Mouse (Mus musculus): Measurements from ENCODE around the gene Sars2.

DNA sequence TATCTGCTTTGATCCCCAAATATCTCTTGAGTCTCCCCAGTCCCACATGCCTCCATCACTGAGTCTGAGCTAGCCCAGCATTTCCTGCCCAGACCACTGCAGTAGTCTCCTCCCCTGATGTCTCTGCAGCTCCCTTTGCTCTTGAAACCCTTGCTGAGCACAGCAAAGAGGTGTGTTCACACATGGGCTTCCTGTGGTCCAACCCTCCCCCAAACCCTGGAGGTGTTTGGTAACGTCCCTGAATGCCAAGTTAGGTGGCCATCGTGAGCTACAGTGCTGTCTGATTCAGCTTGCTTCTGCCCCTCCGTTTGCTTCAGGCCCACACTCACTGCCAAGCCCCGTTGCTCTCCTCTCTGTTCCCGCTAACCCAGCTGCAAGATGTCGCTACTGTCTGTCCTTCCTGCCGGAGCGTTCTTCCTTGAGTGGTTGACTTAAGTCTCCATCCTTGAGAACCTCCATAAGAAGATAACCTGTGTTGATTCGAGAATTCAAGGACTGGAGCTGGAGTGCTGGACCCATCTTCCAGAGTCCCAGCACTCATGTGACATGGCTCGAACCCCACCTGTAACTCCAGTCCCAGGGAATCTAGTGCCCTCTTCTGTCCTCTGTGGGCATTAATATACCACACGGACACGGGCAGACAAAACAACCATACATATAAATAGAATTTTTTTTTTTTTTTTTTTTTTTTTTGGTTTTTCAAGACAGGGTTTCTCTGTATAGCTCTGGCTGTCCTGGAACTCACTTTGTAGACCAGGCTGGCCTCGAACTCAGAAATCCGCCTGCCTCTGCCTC lies 50.8 kb downstream of the Sars2 start:
- TF ChIP-seq CTCF (IDR thresholded peaks at IDR 0.05; ENCODE audit: insufficient read depth, low read depth, low read length) (no peak), POLR2A (IDR thresholded peaks at IDR 0.05; ENCODE audit: insufficient read depth, low read depth, low read length) (no peak)

All from olfactory bulb, adult 2 months (tissue).